Mouse (Mus musculus): ENCODE data around the gene Spryd3.

GRCm38 (mm10) chr15:102077111-102077677 lies 58.8 kb downstream of the Spryd3 start:
- TF ChIP-seq CTCF (IDR thresholded peaks at IDR 0.05; ENCODE audit: extremely low read depth, insufficient read depth, insufficient read length, insufficient replicate concordance), result no peak
- TF ChIP-seq POLR2A (IDR thresholded peaks at IDR 0.05; ENCODE audit: low read depth, low read length), result no peak
